ENCODE assay signal across 21 mouse cellular contexts in the genomic region with DNA sequence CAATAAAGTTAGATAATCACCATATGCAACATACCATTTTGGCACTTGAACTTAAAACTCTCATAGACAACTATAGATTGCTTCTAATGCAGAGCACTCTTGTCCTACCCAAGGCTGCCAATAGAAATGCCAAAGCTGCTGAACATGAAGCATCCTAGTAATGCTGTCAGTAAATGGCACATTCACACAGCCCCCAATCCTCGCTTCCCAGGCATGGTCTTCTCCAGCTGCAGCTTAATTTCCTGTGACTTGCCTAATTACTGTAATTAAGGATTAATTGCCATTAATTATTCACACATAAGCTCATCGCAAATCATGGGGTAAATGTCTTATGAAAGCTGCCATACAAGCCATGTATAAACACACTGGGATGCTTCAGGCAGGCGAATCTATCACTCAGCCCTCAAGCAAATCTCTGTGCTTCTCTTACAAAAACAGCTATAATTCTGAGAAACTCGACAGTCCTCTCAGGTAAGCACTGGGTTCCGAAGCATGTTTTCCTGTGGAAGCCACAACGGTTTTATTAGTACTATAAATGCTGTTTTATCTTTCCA.
DNase-seq lines count a peak whose midpoint lies in the region; ATAC-seq and TF ChIP-seq lines count a peak whose summit lies in the region.
"Had no signal": no experiment of that assay in that cellular context is flagged by ENCODE, and none has a peak within 500 bp of the region (broad histone marks: within the 10 kb centered on the region; RNA-seq: fewer than 3 reads in every experiment).

No protein-coding gene starts in this region.

- 50% methylated on average over 6 of the region's 6 CpGs for WGBS in hindbrain, embryonic 15.5 days
- WGBS in hindbrain, embryonic 11.5 days, result 88% methylated on average over 6 of the region's 6 CpGs
- 53% methylated on average over 6 of the region's 6 CpGs for WGBS in hindbrain, postnatal 0 days

- H3K4me3 ChIP-seq in hindbrain, embryonic 15.5 days, result no peak overlapping the region
- H3K4me3 ChIP-seq in hindbrain, embryonic 11.5 days (ENCODE audit: low read depth, low read length), result no peak overlapping the region
- no peak overlapping the region for H3K4me3 ChIP-seq in hindbrain, postnatal 0 days (ENCODE audit: low read length)
- H3K4me3 ChIP-seq: embryonic facial prominence, embryonic 15.5 days; limb, embryonic 10.5 days; midbrain, embryonic 10.5 days had no signal

- no peak for DNase-seq in hindbrain, embryonic 11.5 days (ENCODE audit: low spot score)
- peak; percentile 27 for DNase-seq in Muller cell, postnatal 12 days (ENCODE audit: inconsistent ontology term)
- DNase-seq in brain, adult 2 months (ENCODE audit: low read depth, low spot score), result peak; percentile 67
- DNase-seq in hindbrain, postnatal 0 days (ENCODE audit: low spot score), result peak; percentile 48
- no peak for DNase-seq in ovary, adult 18-20 months (ENCODE audit: low spot score)
- DNase-seq in adrenal gland, postnatal 36 days, result no peak
- DNase-seq: adrenal gland, postnatal 10 days; cerebellum, adult 11 months; cerebellum, adult 9-11 months; gastrocnemius, postnatal 36 days; kidney, adult 18-20 months; kidney, postnatal 10 days; liver; thymus, postnatal 25 days had no signal

- H3K27ac ChIP-seq in hindbrain, embryonic 15.5 days (replicated peaks), result no peak overlapping the region
- H3K27ac ChIP-seq in hindbrain, embryonic 11.5 days (ENCODE audit: low read depth, low read length), result no peak overlapping the region
- H3K27ac ChIP-seq in hindbrain, postnatal 0 days, result no peak overlapping the region
- H3K27ac ChIP-seq: embryonic facial prominence, embryonic 15.5 days; limb, embryonic 10.5 days; midbrain, embryonic 10.5 days had no signal

- H3K36me3 ChIP-seq in hindbrain, embryonic 15.5 days, result no peaks in the 10 kb centered on the region
- no peaks in the 10 kb centered on the region for H3K36me3 ChIP-seq in hindbrain, embryonic 11.5 days (ENCODE audit: control insufficient read depth, insufficient read depth, low read length)
- H3K36me3 ChIP-seq in hindbrain, postnatal 0 days (ENCODE audit: insufficient read depth, low read length), result no peaks in the 10 kb centered on the region
- H3K36me3 ChIP-seq: embryonic facial prominence, embryonic 15.5 days; limb, embryonic 10.5 days; midbrain, embryonic 10.5 days had no signal

- H3K9me3 ChIP-seq in hindbrain, embryonic 15.5 days, result no peaks in the 10 kb centered on the region
- no peaks in the 10 kb centered on the region for H3K9me3 ChIP-seq in hindbrain, embryonic 11.5 days (ENCODE audit: control insufficient read depth, low read length)
- no peaks in the 10 kb centered on the region for H3K9me3 ChIP-seq in hindbrain, postnatal 0 days (ENCODE audit: low read length)
- H3K9me3 ChIP-seq: embryonic facial prominence, embryonic 15.5 days; limb, embryonic 10.5 days; midbrain, embryonic 10.5 days had no signal

- peaks cover 32% of the 10 kb centered on the region for H3K4me1 ChIP-seq in hindbrain, embryonic 15.5 days (replicated peaks)
- no peaks in the 10 kb centered on the region; the same call in 1 of the 2 replicates for H3K4me1 ChIP-seq in hindbrain, embryonic 11.5 days (replicated peaks; ENCODE audit: control insufficient read depth, insufficient read depth, low read length)
- peaks cover 9% of the 10 kb centered on the region; the same call in 1 of the 2 replicates for H3K4me1 ChIP-seq in hindbrain, postnatal 0 days (ENCODE audit: insufficient read depth, low read length)
- H3K4me1 ChIP-seq: embryonic facial prominence, embryonic 15.5 days had no signal

- no peak overlapping the region for H3K4me2 ChIP-seq in hindbrain, embryonic 15.5 days
- no peak overlapping the region for H3K4me2 ChIP-seq in hindbrain, embryonic 11.5 days (replicated peaks; ENCODE audit: low read depth, low read length)
- no peak overlapping the region for H3K4me2 ChIP-seq in hindbrain, postnatal 0 days (ENCODE audit: low read depth, low read length)
- H3K4me2 ChIP-seq: embryonic facial prominence, embryonic 15.5 days had no signal

- TF ChIP-seq CTCF in hindbrain, postnatal 0 days (IDR thresholded peaks at IDR 0.05; ENCODE audit: low read depth), result no peak

- ATAC-seq in hindbrain, embryonic 15.5 days (ENCODE audit: low FRiP score, low read depth), result peak; percentile 77; the same call in 1 of the 2 replicates
- ATAC-seq in hindbrain, embryonic 11.5 days (ENCODE audit: low FRiP score), result no peak
- ATAC-seq in hindbrain, postnatal 0 days, result no peak
- no peak for ATAC-seq in CD4-positive, CD25-positive, alpha-beta regulatory T cell, adult 4 months
- ATAC-seq: inflammation-experienced regulatory T-cells, adult 6 months; lung, postnatal 0 days had no signal

- H3K27me3 ChIP-seq in hindbrain, embryonic 15.5 days, result no peaks in the 10 kb centered on the region
- no peaks in the 10 kb centered on the region for H3K27me3 ChIP-seq in hindbrain, embryonic 11.5 days (ENCODE audit: control insufficient read depth, insufficient read depth, low read length)
- no peaks in the 10 kb centered on the region for H3K27me3 ChIP-seq in hindbrain, postnatal 0 days (ENCODE audit: insufficient read depth, low read length)
- H3K27me3 ChIP-seq: embryonic facial prominence, embryonic 15.5 days had no signal

- no peak overlapping the region for H3K9ac ChIP-seq in hindbrain, embryonic 15.5 days
- no peak overlapping the region for H3K9ac ChIP-seq in hindbrain, embryonic 11.5 days (ENCODE audit: low read depth, low read length)
- no peak overlapping the region for H3K9ac ChIP-seq in hindbrain, postnatal 0 days (replicated peaks; ENCODE audit: low read length)
- H3K9ac ChIP-seq: embryonic facial prominence, embryonic 15.5 days had no signal

Comparison
In these comparisons a context has a peak if more than half of its experiments do, and no peak if none do; other contexts are left out.
1. DNase-seq: peak in Muller cell, postnatal 12 days (single experiment), brain, adult 2 months (single experiment) and hindbrain, postnatal 0 days (single experiment); none in hindbrain, embryonic 11.5 days (single experiment), ovary, adult 18-20 months (single experiment) and adrenal gland, postnatal 36 days (0 of 2).